Mouse (Mus musculus) myocyte (in vitro differentiated cells): Measurements from ENCODE around the gene Gdf15. TPM values are rescaled to one million over a fixed set of nuclear protein-coding genes. Genes with fewer than 3 reads are reported as not detected.

ENCODE experiments used
- H3K27me3 ChIP-seq: one replicate; pipeline ENCODE4 v1.6.1; 2011; ENCODE audit not compliant: control insufficient read depth, insufficient read depth, insufficient read length
- H3K36me3 ChIP-seq: one replicate; pipeline ENCODE4 v1.6.1; 2011; ENCODE audit not compliant: control insufficient read depth, insufficient read depth
- H3K4me2 ChIP-seq: one replicate; pipeline ENCODE4 v1.6.1; 2011; ENCODE audit warnings: low read depth, control low read depth
- H3K4me3 ChIP-seq: one replicate; pipeline ENCODE4 v1.5.1; 2011; ENCODE audit warnings: mild to moderate bottlenecking, control low read depth, moderate library complexity
- H3K79me2 ChIP-seq: one replicate; pipeline ENCODE4 v1.6.1; 2011; ENCODE audit not compliant: control insufficient read depth, insufficient read depth
- H3ac ChIP-seq: one replicate; pipeline ENCODE4 v1.6.1; 2011; ENCODE audit not compliant: control insufficient read depth, insufficient read length
- CEBPB ChIP-seq: IDR thresholded peaks from 2 replicates; pipeline ENCODE4 v1.6.1; 2011; ENCODE audit warnings: mild to moderate bottlenecking, moderate library complexity; ENCODE audit not compliant: poor library complexity, insufficient read depth, severe bottlenecking
- E2F4 ChIP-seq: IDR thresholded peaks from one replicate; pipeline ENCODE4 v1.6.1; 2011; ENCODE audit warnings: mild to moderate bottlenecking, control low read depth, moderate library complexity; ENCODE audit not compliant: insufficient read depth
- MYOD1 ChIP-seq, 3 experiments: IDR thresholded peaks; one replicate each; pipeline ENCODE4 v1.6.1; 2011; ENCODE audit warnings: control low read depth in 2 of 3, low read depth in 2 of 3, mild to moderate bottlenecking in 2 of 3, moderate library complexity in 1 of 3; ENCODE audit not compliant: insufficient read length in 2 of 3, control insufficient read depth in 1 of 3
- MYOG ChIP-seq, 3 experiments: IDR thresholded peaks; one replicate each; pipeline ENCODE4 v1.6.1; 2011; ENCODE audit warnings: control low read depth in 2 of 3, low read depth in 2 of 3, mild to moderate bottlenecking in 2 of 3; ENCODE audit not compliant: insufficient read length in 2 of 3, control insufficient read depth in 1 of 3, insufficient read depth in 1 of 3
- POLR2A ChIP-seq: IDR thresholded peaks from one replicate; pipeline ENCODE4 v1.6.1; 2011; ENCODE audit warnings: low read depth, mild to moderate bottlenecking, control low read depth, moderate library complexity; ENCODE audit not compliant: insufficient read length
- POLR2AphosphoS2 ChIP-seq: IDR thresholded peaks from one replicate; pipeline ENCODE4 v1.6.1; 2011; ENCODE audit warnings: low read depth, control low read depth; ENCODE audit not compliant: insufficient read length
- REST ChIP-seq: IDR thresholded peaks from one replicate; pipeline ENCODE4 v1.6.1; 2011; ENCODE audit warnings: mild to moderate bottlenecking, control low read depth, moderate library complexity; ENCODE audit not compliant: insufficient read depth, insufficient read length
- SRF ChIP-seq: IDR thresholded peaks from one replicate; pipeline ENCODE4 v1.6.1; 2011; ENCODE audit warnings: low read depth; ENCODE audit not compliant: control insufficient read depth, insufficient read length
- TCF12 ChIP-seq: IDR thresholded peaks from one replicate; pipeline ENCODE4 v1.6.1; 2011; ENCODE audit warnings: mild to moderate bottlenecking, control low read depth; ENCODE audit not compliant: poor library complexity, insufficient read depth, severe bottlenecking
- TCF3 ChIP-seq: IDR thresholded peaks from one replicate; pipeline ENCODE4 v1.6.1; 2011; ENCODE audit warnings: low read depth, control low read depth; ENCODE audit not compliant: insufficient read length
- USF1 ChIP-seq: IDR thresholded peaks from one replicate; pipeline ENCODE4 v1.6.1; 2011; ENCODE audit warnings: low read depth, mild to moderate bottlenecking, control low read depth, moderate library complexity
- polyA plus RNA-seq: library from polyadenylated mRNA; unstranded; fragments of >200 nt; fragmentation: generic; extraction: Trizol; gene quantifications from one replicate; pipeline ENCODE4 v1.2.1, GENCODE M21; 2012; ENCODE audit warnings: missing spikeins

Gene Gdf15
- polyA plus RNA-seq, 1 experiment: 54.1 TPM

GRCm38 (mm10) chr8:70608749-70609367 is 23.4 kb downstream of the Gdf15 start, which contains the start of gene Ssbp4:
Ssbp4 (minus strand) TSS chr8:70608872.
- Histone ChIP-seq H3K36me3 (no peaks in the 10 kb centered on the region), H3K4me2 (peak within 1 kb of the TSS; percentile 96), H3K4me3 (peak within 1 kb of the TSS; percentile 37), H3ac (peak within 1 kb of the TSS; percentile 61), H3K27me3 (no peaks in the 10 kb centered on the region), H3K79me2 (peaks cover 6% of the 10 kb centered on the region)
- TF ChIP-seq TCF12: no peak
- TF ChIP-seq USF1: no peak
- TF ChIP-seq MYOG (IDR thresholded peaks at IDR 0.05; ENCODE audit: control insufficient read depth in 1 of 3, insufficient read depth in 1 of 3, insufficient read length in 2 of 3, low read depth in 2 of 3): no peak
- TF ChIP-seq POLR2A: no peak
- no peak for TF ChIP-seq REST
- no peak for TF ChIP-seq E2F4
- TF ChIP-seq MYOD1 (IDR thresholded peaks at IDR 0.05; ENCODE audit: control insufficient read depth in 1 of 3, insufficient read length in 2 of 3, low read depth in 2 of 3): no peak
- TF ChIP-seq SRF: no peak
- no peak for TF ChIP-seq CEBPB
- TF ChIP-seq TCF3: no peak

- Histone ChIP-seq H3K79me2 (peaks cover 6% of the 10 kb centered on the region), H3K27me3 (no peaks in the 10 kb centered on the region), H3K36me3 (no peaks in the 10 kb centered on the region), H3K4me3 (peak overlapping the region; percentile 37), H3K4me2 (peak overlapping the region; percentile 96), H3ac (peak overlapping the region; percentile 61)
- TF ChIP-seq POLR2AphosphoS2 (peak; percentile 48), CEBPB (no peak), POLR2A (peak; percentile 63), MYOG (IDR thresholded peaks at IDR 0.05; ENCODE audit: control insufficient read depth in 1 of 3, insufficient read depth in 1 of 3, insufficient read length in 2 of 3, low read depth in 2 of 3) (peak in 2 of 3 experiments; percentile 70 to 72), MYOD1 (IDR thresholded peaks at IDR 0.05; ENCODE audit: control insufficient read depth in 1 of 3, insufficient read length in 2 of 3, low read depth in 2 of 3) (peak in 2 of 3 experiments; percentile 64 to 87)
Measured at GRCm38 (mm10) chr8:70607898-70608748, 24.1 kb downstream of the Gdf15 start.

- Histone ChIP-seq H3K79me2 (peaks cover 6% of the 10 kb centered on the region), H3K36me3 (no peaks in the 10 kb centered on the region), H3K4me3 (peak overlapping the region; percentile 37), H3K27me3 (no peaks in the 10 kb centered on the region), H3K4me2 (peak overlapping the region; percentile 96), H3ac (peak overlapping the region; percentile 61)
- TF ChIP-seq TCF3 (no peak), USF1 (peak; percentile 28)
Measured at GRCm38 (mm10) chr8:70607603-70607897, 24.7 kb downstream of the Gdf15 start.

GRCm38 (mm10) chr8:70606780-70607602 is 25.3 kb downstream of the Gdf15 start:
- Histone ChIP-seq H3K4me3 (peak overlapping the region; percentile 37), H3K36me3 (no peaks in the 10 kb centered on the region), H3K4me2 (peak overlapping the region; percentile 96), H3ac (no peak overlapping the region), H3K27me3 (no peaks in the 10 kb centered on the region), H3K79me2 (peaks cover 6% of the 10 kb centered on the region)
- TF ChIP-seq USF1: no peak
- TF ChIP-seq REST: no peak

DNA sequence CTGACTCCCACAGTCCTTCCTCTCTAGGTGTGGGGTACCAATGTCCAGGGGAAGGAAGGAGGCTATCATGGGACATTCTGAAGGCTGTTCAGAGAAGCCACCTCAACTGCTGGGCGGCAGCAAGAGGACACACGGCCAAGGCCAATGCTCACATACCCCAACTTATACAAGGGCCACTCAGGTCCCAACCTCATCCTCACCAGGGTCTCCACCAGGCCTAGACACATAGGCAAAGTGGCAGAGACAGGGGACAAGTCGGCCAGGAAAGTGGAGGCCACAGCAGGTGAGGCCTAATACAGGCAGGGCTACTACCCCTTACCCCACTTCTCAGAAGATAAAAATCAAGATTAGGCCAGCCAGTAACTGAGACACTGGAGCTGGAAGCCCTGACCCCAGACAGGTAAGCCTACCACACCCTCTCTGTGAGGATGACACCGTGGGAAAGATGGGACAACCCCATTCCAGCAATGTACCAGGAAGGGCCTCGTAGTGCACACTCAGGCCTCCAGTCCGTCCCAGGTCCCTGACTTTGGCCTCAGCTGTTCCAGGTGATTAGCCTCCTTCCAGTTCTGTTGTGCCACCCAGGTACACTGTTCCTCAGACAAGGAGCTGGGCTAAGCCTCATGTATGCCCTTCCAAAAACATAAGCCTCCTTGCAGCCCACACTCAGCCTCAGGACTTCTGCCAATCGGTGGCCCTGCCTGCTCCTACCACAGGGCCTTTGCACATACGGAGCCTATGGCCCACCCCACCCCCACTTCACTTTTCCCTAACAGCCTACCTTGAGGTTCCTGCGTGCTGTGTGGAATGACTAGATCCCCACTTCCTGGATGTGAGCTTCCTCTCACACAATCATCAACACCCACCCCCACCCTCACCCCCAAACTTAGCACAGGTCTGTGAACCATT is 26.1 kb downstream of the Gdf15 start:
- Histone ChIP-seq H3K4me3 (no peak overlapping the region), H3ac (no peak overlapping the region), H3K36me3 (no peaks in the 10 kb centered on the region), H3K4me2 (no peak overlapping the region), H3K27me3 (no peaks in the 10 kb centered on the region), H3K79me2 (peaks cover 6% of the 10 kb centered on the region)
- no peak for TF ChIP-seq POLR2A
- no peak for TF ChIP-seq POLR2AphosphoS2
- TF ChIP-seq REST: no peak
- no peak for TF ChIP-seq MYOG (IDR thresholded peaks at IDR 0.05; ENCODE audit: control insufficient read depth in 1 of 3, insufficient read depth in 1 of 3, insufficient read length in 2 of 3, low read depth in 2 of 3)
- TF ChIP-seq E2F4: no peak
- TF ChIP-seq SRF: no peak
- TF ChIP-seq CEBPB: no peak
- TF ChIP-seq MYOD1 (IDR thresholded peaks at IDR 0.05; ENCODE audit: control insufficient read depth in 1 of 3, insufficient read length in 2 of 3, low read depth in 2 of 3): no peak
- no peak for TF ChIP-seq TCF12
